Mouse (Mus musculus) C2C12 (cell line): ENCODE measurements around the gene Syncrip.

ENCODE experiments used
- CTCF ChIP-seq: IDR thresholded peaks from one replicate; pipeline ENCODE4 v1.5.1; 2011; ENCODE audit not compliant: control insufficient read depth, insufficient read depth, insufficient read length
- MAX ChIP-seq: IDR thresholded peaks from one replicate; pipeline ENCODE4 v1.6.1; 2011; ENCODE audit warnings: mild to moderate bottlenecking, control low read depth
- MYOD1 ChIP-seq: IDR thresholded peaks from one replicate; pipeline ENCODE4 v1.6.1; 2011; ENCODE audit warnings: low read depth; ENCODE audit not compliant: control insufficient read depth, insufficient read length

DNA sequence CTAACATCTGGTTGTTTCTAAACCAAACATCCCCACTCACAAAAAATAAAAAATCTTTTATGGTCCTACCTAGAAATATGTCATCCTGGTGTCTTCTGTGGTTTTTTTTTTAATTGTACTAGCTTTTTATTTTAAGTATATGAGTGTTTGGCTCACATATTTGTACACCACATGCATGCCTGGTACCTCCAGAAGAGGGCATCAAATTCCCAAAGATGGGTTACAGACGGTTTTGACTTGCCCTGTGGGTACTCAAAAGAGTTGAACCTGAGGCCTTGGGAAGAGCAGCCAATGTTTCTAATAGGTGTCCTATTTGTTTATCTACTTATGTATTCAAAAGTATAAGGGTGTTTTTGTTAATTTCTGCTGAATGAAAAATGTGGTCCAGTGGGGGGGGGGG lies 6.2 kb downstream of the Syncrip start:
- TF ChIP-seq CTCF (no peak), MYOD1 (no peak), MAX (no peak)
